Mouse (Mus musculus) neural tube, embryonic 12.5 days (tissue): ENCODE data around the gene Usp47. TPM values are rescaled to one million over a fixed set of nuclear protein-coding genes. Genes with fewer than 3 reads are reported as not detected.

Source experiments
- ATAC-seq: fragments of 200-750 bp; cut with Nextera tagmentation; 2 replicates; pipeline ENCODE4 v1.8.0; 2017; ENCODE audit warnings: low read depth, mild to moderate bottlenecking, moderate TSS enrichment, moderate library complexity; ENCODE audit not compliant: low FRiP score
- H3K27ac ChIP-seq: fragments of 300-500 bp; sonication (generic); 2 replicates; pipeline ENCODE4 v1.5.1; 2016
- H3K27me3 ChIP-seq: fragments of 300-500 bp; sonication (generic); replicated peaks from 2 replicates; pipeline ENCODE4 v1.6.1; 2016; ENCODE audit warnings: mild to moderate bottlenecking
- H3K36me3 ChIP-seq: fragments of 300-500 bp; sonication (generic); 2 replicates; pipeline ENCODE4 v1.6.1; 2016; ENCODE audit warnings: mild to moderate bottlenecking
- H3K4me1 ChIP-seq: fragments of 300-500 bp; sonication (generic); 2 replicates; pipeline ENCODE4 v1.6.1; 2016
- H3K4me2 ChIP-seq: fragments of 300-500 bp; sonication (generic); replicated peaks from 2 replicates; pipeline ENCODE4 v1.6.1; 2016; ENCODE audit warnings: mild to moderate bottlenecking
- H3K4me3 ChIP-seq: fragments of 300-500 bp; sonication (generic); 2 replicates; pipeline ENCODE4 v1.5.1; 2016
- H3K9ac ChIP-seq: fragments of 300-500 bp; sonication (generic); 2 replicates; pipeline ENCODE4 v1.6.1; 2016; ENCODE audit warnings: mild to moderate bottlenecking
- H3K9me3 ChIP-seq: fragments of 300-500 bp; sonication (generic); 2 replicates; pipeline ENCODE4 v1.6.1; 2016; ENCODE audit warnings: mild to moderate bottlenecking
- WGBS: fragments of 180-500 bp; shearing (Covaris S2); methylation state at CpG from one replicate; pipeline ENCODE4 v1.1.7; 2016; 5-methylcytosine and 5-hydroxymethylcytosine counted together
- polyA plus RNA-seq: library from polyadenylated mRNA; unstranded; fragments of >200 nt; fragmentation: Nextera tagmentation; extraction: Ambion mirVana; gene quantifications from 2 replicates; pipeline ENCODE4 v1.2.1, GENCODE M21; 2016

Usp47 gene
- 95.1 and 103 TPM in 2 replicates for polyA plus RNA-seq

GRCm38 (mm10) chr7:112023150-112023600 lies at the start of gene Usp47:
Usp47 (plus strand) TSS chr7:112023504.
- H3K4me2 ChIP-seq, result peak within 1 kb of the TSS; percentile 71
- H3K9me3 ChIP-seq, result no peaks in the 10 kb centered on the region
- peak within 1 kb of the TSS; percentile 98 for H3K9ac ChIP-seq
- no peaks in the 10 kb centered on the region for H3K27me3 ChIP-seq
- H3K4me3 ChIP-seq, result peak within 1 kb of the TSS; percentile 93
- under 1% methylated on average over 54 of the region's 54 CpGs for WGBS
- peak within 1 kb of the TSS; percentile 95 for H3K27ac ChIP-seq
- peak; percentile 95 for ATAC-seq
- H3K4me1 ChIP-seq, result peaks cover 25% of the 10 kb centered on the region
- H3K36me3 ChIP-seq, result no peaks in the 10 kb centered on the region

- Histone ChIP-seq H3K36me3 (no peaks in the 10 kb centered on the region), H3K4me2 (no peak overlapping the region), H3K9me3 (no peaks in the 10 kb centered on the region), H3K27me3 (no peaks in the 10 kb centered on the region), H3K9ac (no peak overlapping the region), H3K27ac (no peak overlapping the region), H3K4me1 (no peaks in the 10 kb centered on the region), H3K4me3 (no peak overlapping the region)
- ATAC-seq, result no peak
- 78% methylated on average over 2 of the region's 2 CpGs for WGBS
Measured at GRCm38 (mm10) chr7:111976401-111976800, 46.9 kb upstream of the Usp47 start.

- H3K4me3 ChIP-seq, result no peak overlapping the region
- no peak overlapping the region for H3K27ac ChIP-seq
- H3K27me3 ChIP-seq, result no peaks in the 10 kb centered on the region
- WGBS, result 92% methylated on average over 3 of the region's 3 CpGs
- H3K4me2 ChIP-seq, result no peak overlapping the region
- H3K9me3 ChIP-seq, result no peaks in the 10 kb centered on the region
- H3K4me1 ChIP-seq, result no peaks in the 10 kb centered on the region
- no peak for ATAC-seq
- no peak overlapping the region for H3K9ac ChIP-seq
- H3K36me3 ChIP-seq, result no peaks in the 10 kb centered on the region
Measured at GRCm38 (mm10) chr7:111977871-111978270, 45.4 kb upstream of the Usp47 start.

GRCm38 (mm10) chr7:111982296-111982695 lies 41.0 kb upstream of the Usp47 start:
- Histone ChIP-seq H3K27me3 (no peaks in the 10 kb centered on the region), H3K27ac (no peak overlapping the region), H3K36me3 (no peaks in the 10 kb centered on the region), H3K9me3 (no peaks in the 10 kb centered on the region), H3K4me1 (no peaks in the 10 kb centered on the region), H3K4me2 (no peak overlapping the region), H3K9ac (no peak overlapping the region), H3K4me3 (no peak overlapping the region)
- ATAC-seq, result no peak
- 95% methylated on average over 15 of the region's 15 CpGs for WGBS

GRCm38 (mm10) chr7:111984530-111984929 lies 38.8 kb upstream of the Usp47 start:
- no peaks in the 10 kb centered on the region for H3K36me3 ChIP-seq
- H3K4me3 ChIP-seq, result no peak overlapping the region
- H3K27me3 ChIP-seq, result no peaks in the 10 kb centered on the region
- ATAC-seq, result no peak
- H3K4me1 ChIP-seq, result no peaks in the 10 kb centered on the region
- no peak overlapping the region for H3K4me2 ChIP-seq
- H3K9ac ChIP-seq, result no peak overlapping the region
- no peaks in the 10 kb centered on the region for H3K9me3 ChIP-seq
- no peak overlapping the region for H3K27ac ChIP-seq
- WGBS, result 100% methylated on average over 3 of the region's 3 CpGs

- Histone ChIP-seq H3K4me2 (no peak overlapping the region), H3K27me3 (no peaks in the 10 kb centered on the region), H3K27ac (no peak overlapping the region), H3K4me1 (no peaks in the 10 kb centered on the region), H3K9ac (no peak overlapping the region), H3K36me3 (no peaks in the 10 kb centered on the region), H3K4me3 (no peak overlapping the region), H3K9me3 (no peaks in the 10 kb centered on the region)
- ATAC-seq, result no peak
- WGBS, result 83% methylated on average over 4 of the region's 4 CpGs
Measured at GRCm38 (mm10) chr7:111985266-111985665, 38.0 kb upstream of the Usp47 start.

- ATAC-seq, result no peak
- no peaks in the 10 kb centered on the region for H3K36me3 ChIP-seq
- 86% methylated on average over 3 of the region's 3 CpGs for WGBS
- no peaks in the 10 kb centered on the region for H3K4me1 ChIP-seq
- H3K4me3 ChIP-seq, result no peak overlapping the region
- H3K9ac ChIP-seq, result no peak overlapping the region
- no peak overlapping the region for H3K27ac ChIP-seq
- H3K9me3 ChIP-seq, result no peaks in the 10 kb centered on the region
- H3K4me2 ChIP-seq, result no peak overlapping the region
- H3K27me3 ChIP-seq, result no peaks in the 10 kb centered on the region
Measured at GRCm38 (mm10) chr7:111986906-111987305, 36.4 kb upstream of the Usp47 start.

GRCm38 (mm10) chr7:111997441-111997840 lies 25.9 kb upstream of the Usp47 start:
- 86% methylated on average over 2 of the region's 2 CpGs for WGBS
- no peak overlapping the region for H3K27ac ChIP-seq
- ATAC-seq, result no peak

GRCm38 (mm10) chr7:111998446-111999004 lies 24.8 kb upstream of the Usp47 start:
- no peak for ATAC-seq
- no peak overlapping the region for H3K27ac ChIP-seq
- H3K9ac ChIP-seq, result no peak overlapping the region
- H3K27me3 ChIP-seq, result no peaks in the 10 kb centered on the region
- no peaks in the 10 kb centered on the region for H3K36me3 ChIP-seq
- no peak overlapping the region for H3K4me3 ChIP-seq
- H3K9me3 ChIP-seq, result no peaks in the 10 kb centered on the region
- H3K4me1 ChIP-seq, result 0 out of 2 replicates have a peak, but pooled peaks cover 4% of the 10 kb centered on the region
- H3K4me2 ChIP-seq, result no peak overlapping the region
- 58% methylated on average over 6 of the region's 6 CpGs for WGBS

More at GRCm38 (mm10) chr7:111997441-111997840, 25.9 kb upstream of the Usp47 start:
- Histone ChIP-seq H3K36me3 (no peaks in the 10 kb centered on the region), H3K4me3 (no peak overlapping the region), H3K27me3 (no peaks in the 10 kb centered on the region), H3K4me1 (0 out of 2 replicates have a peak, but pooled peaks cover 4% of the 10 kb centered on the region), H3K9ac (no peak overlapping the region), H3K4me2 (no peak overlapping the region), H3K9me3 (no peaks in the 10 kb centered on the region)

GRCm38 (mm10) chr7:111999376-111999775 lies 23.9 kb upstream of the Usp47 start:
- H3K27me3 ChIP-seq, result no peaks in the 10 kb centered on the region
- no peak overlapping the region for H3K4me3 ChIP-seq
- no peak overlapping the region for H3K9ac ChIP-seq
- 0 out of 2 replicates have a peak, but pooled peaks cover 4% of the 10 kb centered on the region for H3K4me1 ChIP-seq
- no peak overlapping the region for H3K27ac ChIP-seq
- no peak overlapping the region for H3K4me2 ChIP-seq
- no peaks in the 10 kb centered on the region for H3K36me3 ChIP-seq
- no peak for ATAC-seq
- H3K9me3 ChIP-seq, result no peaks in the 10 kb centered on the region

GRCm38 (mm10) chr7:112000166-112000565 lies 23.1 kb upstream of the Usp47 start:
- Histone ChIP-seq H3K4me2 (no peak overlapping the region), H3K4me3 (no peak overlapping the region), H3K27ac (no peak overlapping the region), H3K36me3 (no peaks in the 10 kb centered on the region), H3K27me3 (no peaks in the 10 kb centered on the region), H3K9ac (no peak overlapping the region), H3K9me3 (no peaks in the 10 kb centered on the region), H3K4me1 (0 out of 2 replicates have a peak, but pooled peaks cover 4% of the 10 kb centered on the region)
- WGBS, result 78% methylated on average over 1 of the region's 1 CpGs
- ATAC-seq, result no peak

- Histone ChIP-seq H3K4me1 (no peaks in the 10 kb centered on the region), H3K27me3 (no peaks in the 10 kb centered on the region), H3K9ac (no peak overlapping the region), H3K9me3 (no peaks in the 10 kb centered on the region), H3K36me3 (no peaks in the 10 kb centered on the region), H3K4me3 (no peak overlapping the region), H3K27ac (no peak overlapping the region), H3K4me2 (no peak overlapping the region)
- 82% methylated on average over 2 of the region's 2 CpGs for WGBS
- no peak for ATAC-seq
Measured at GRCm38 (mm10) chr7:112010511-112010910, 12.8 kb upstream of the Usp47 start.

GRCm38 (mm10) chr7:112010976-112011375 lies 12.3 kb upstream of the Usp47 start:
- ATAC-seq, result no peak
- H3K4me3 ChIP-seq, result no peak overlapping the region
- 82% methylated on average over 4 of the region's 4 CpGs for WGBS

More at GRCm38 (mm10) chr7:112010976-112011375, 12.3 kb upstream of the Usp47 start:
- Histone ChIP-seq H3K27me3 (no peaks in the 10 kb centered on the region), H3K36me3 (no peaks in the 10 kb centered on the region), H3K27ac (no peak overlapping the region), H3K9ac (no peak overlapping the region), H3K9me3 (no peaks in the 10 kb centered on the region), H3K4me1 (no peaks in the 10 kb centered on the region), H3K4me2 (no peak overlapping the region)
